Mouse (Mus musculus) MEL (cell line): Measurements from ENCODE around the gene Kctd11. TPM values are rescaled to one million over a fixed set of nuclear protein-coding genes. Genes with fewer than 3 reads are reported as not detected.

ENCODE experiments used
- DNase-seq: peaks from one replicate; pipeline ENCODE4 v3.0.0; 2011; ENCODE audit warnings: low read depth, low spot score
- H3K27ac ChIP-seq: 2 replicates; pipeline ENCODE4 v1.5.1; 2012; ENCODE audit warnings: low read depth, mild to moderate bottlenecking, control low read depth, low read length, moderate library complexity; ENCODE audit not compliant: control insufficient read depth
- H3K27me3 ChIP-seq, 2 experiments: fragments of 150-350 bp in 1 of 2; sonication (generic) in 1 of 2; 2 replicates each; pipeline ENCODE4 v1.6.1; 2012; ENCODE audit warnings: low read length in 2 of 2, mild to moderate bottlenecking in 2 of 2, improper control_type of control experiment in 1 of 2, moderate library complexity in 1 of 2; ENCODE audit not compliant: insufficient read depth in 2 of 2, control insufficient read depth in 1 of 2
- H3K36me3 ChIP-seq, 2 experiments: 2 replicates each; pipeline ENCODE4 v1.6.1; 2012 to 2014; ENCODE audit warnings: low read length in 2 of 2, improper control_type of control experiment in 1 of 2, inconsistent platforms in 1 of 2, mild to moderate bottlenecking in 1 of 2; ENCODE audit not compliant: insufficient read depth in 2 of 2, control insufficient read depth in 1 of 2
- H3K4me1 ChIP-seq, 2 experiments: fragments of 150-350 bp in 1 of 2; sonication (generic) in 1 of 2; 2 replicates each; pipeline ENCODE4 v1.6.1; 2012; ENCODE audit warnings: low read length in 2 of 2, improper control_type of control experiment in 1 of 2, mild to moderate bottlenecking in 1 of 2; ENCODE audit not compliant: insufficient read depth in 2 of 2, control insufficient read depth in 1 of 2
- H3K4me3 ChIP-seq, 2 experiments: fragments of 150-350 bp in 1 of 2; sonication (generic) in 1 of 2; 2 replicates each; pipeline ENCODE4 v1.5.1; 2012; ENCODE audit warnings: low read depth in 2 of 2, low read length in 2 of 2, mild to moderate bottlenecking in 2 of 2, moderate library complexity in 2 of 2, control low read depth in 1 of 2, improper control_type of control experiment in 1 of 2; ENCODE audit not compliant: control insufficient read depth in 1 of 2, insufficient read depth in 1 of 2
- H3K79me2 ChIP-seq: 2 replicates; pipeline ENCODE4 v1.6.1; 2012; ENCODE audit warnings: mild to moderate bottlenecking, low read length, moderate library complexity; ENCODE audit not compliant: control insufficient read depth, poor library complexity, insufficient read depth
- H3K9ac ChIP-seq: 2 replicates; pipeline ENCODE4 v1.6.1; 2012; ENCODE audit warnings: low read depth, mild to moderate bottlenecking, control low read depth, low read length, moderate library complexity; ENCODE audit not compliant: control insufficient read depth, poor library complexity, severe bottlenecking
- H3K9me3 ChIP-seq: fragments of 150-350 bp; sonication (generic); replicated peaks from 2 replicates; pipeline ENCODE4 v1.6.1; 2012; ENCODE audit warnings: mild to moderate bottlenecking, low read length, improper control_type of control experiment, moderate library complexity; ENCODE audit not compliant: insufficient read depth
- EP300 ChIP-seq, 2 experiments: IDR thresholded peaks; 2 replicates each; pipeline ENCODE4 v1.6.1; 2011; ENCODE audit warnings: improper control_type of control experiment in 2 of 2, low read length in 2 of 2, low read depth in 1 of 2, mild to moderate bottlenecking in 1 of 2
- ETS1 ChIP-seq: IDR thresholded peaks from 2 replicates; pipeline ENCODE4 v1.6.1; 2012; ENCODE audit warnings: low read depth, mild to moderate bottlenecking, inconsistent platforms, low read length, improper control_type of control experiment, moderate library complexity
- GATA1 ChIP-seq: IDR thresholded peaks from 2 replicates; pipeline ENCODE4 v1.6.1; 2011; ENCODE audit warnings: low read depth, low read length, improper control_type of control experiment
- JUND ChIP-seq: IDR thresholded peaks from 2 replicates; pipeline ENCODE4 v1.6.1; 2011; ENCODE audit warnings: low read depth, mild to moderate bottlenecking, improper control_type of control experiment, low read length
- MAX ChIP-seq: IDR thresholded peaks from 2 replicates; pipeline ENCODE4 v1.6.1; 2011; ENCODE audit warnings: low read length, improper control_type of control experiment
- MXI1 ChIP-seq: IDR thresholded peaks from 2 replicates; pipeline ENCODE4 v1.6.1; 2011; ENCODE audit warnings: mild to moderate bottlenecking, low read depth, low read length, improper control_type of control experiment
- MYC ChIP-seq: IDR thresholded peaks from 2 replicates; pipeline ENCODE4 v1.6.1; 2011; ENCODE audit warnings: low read depth, mild to moderate bottlenecking, low read length, improper control_type of control experiment, moderate library complexity
- POLR2A ChIP-seq, 2 experiments: IDR thresholded peaks; 2 replicates each; pipeline ENCODE4 v1.6.1; 2011 to 2012; ENCODE audit warnings: low read length in 2 of 2, mild to moderate bottlenecking in 2 of 2, control low read depth in 1 of 2, improper control_type of control experiment in 1 of 2, low read depth in 1 of 2, moderate library complexity in 1 of 2; ENCODE audit not compliant: control insufficient read depth in 1 of 2, insufficient read depth in 1 of 2, poor library complexity in 1 of 2
- POLR2AphosphoS2 ChIP-seq: IDR thresholded peaks from 2 replicates; pipeline ENCODE4 v1.6.1; 2011; ENCODE audit warnings: low read length, improper control_type of control experiment
- RAD21 ChIP-seq: IDR thresholded peaks from 2 replicates; pipeline ENCODE4 v1.6.1; 2011; ENCODE audit warnings: mild to moderate bottlenecking, low read depth, low read length, improper control_type of control experiment
- RCOR1 ChIP-seq: IDR thresholded peaks from 2 replicates; pipeline ENCODE4 v1.6.1; 2012; ENCODE audit warnings: low read depth, mild to moderate bottlenecking, inconsistent platforms, low read length, improper control_type of control experiment
- SIN3A ChIP-seq: IDR thresholded peaks from 2 replicates; pipeline ENCODE4 v1.6.1; 2012; ENCODE audit warnings: low read length, improper control_type of control experiment, inconsistent platforms
- SMC3 ChIP-seq: IDR thresholded peaks from 2 replicates; pipeline ENCODE4 v1.6.1; 2011; ENCODE audit warnings: low read depth, low read length, improper control_type of control experiment
- TAL1 ChIP-seq: IDR thresholded peaks from 2 replicates; pipeline ENCODE4 v1.6.1; 2012; ENCODE audit warnings: mild to moderate bottlenecking, inconsistent platforms, low read length, moderate library complexity, mixed read lengths
- TCF12 ChIP-seq: IDR thresholded peaks from 2 replicates; pipeline ENCODE4 v1.6.1; 2014; ENCODE audit warnings: low read depth, mild to moderate bottlenecking, inconsistent platforms, low read length, improper control_type of control experiment, moderate library complexity
- UBTF ChIP-seq: IDR thresholded peaks from 2 replicates; pipeline ENCODE4 v1.6.1; 2012; ENCODE audit warnings: low read depth, mild to moderate bottlenecking, inconsistent platforms, low read length, improper control_type of control experiment, moderate library complexity, borderline replicate concordance; ENCODE audit not compliant: insufficient read depth
- ZNF384 ChIP-seq: IDR thresholded peaks from 2 replicates; pipeline ENCODE4 v1.6.1; 2012; ENCODE audit warnings: low read depth, mild to moderate bottlenecking, inconsistent platforms, low read length, improper control_type of control experiment
- polyA plus RNA-seq, 2 experiments: library from polyadenylated mRNA; stranded (reverse) in 1 of 2; unstranded in 1 of 2; fragments of >175 nt in 1 of 2; fragments of >200 nt in 1 of 2; gene quantifications; 2 replicates each; pipeline versions ENCODE4 v1.2.1 to v1.2.4; 2012; ENCODE audit warnings: low replicate concordance in 2 of 2, low read depth in 1 of 2; ENCODE audit not compliant: insufficient read length in 2 of 2, insufficient read depth in 1 of 2, missing spikeins in 1 of 2
- total RNA-seq: library from RNA; depleted of rRNA; stranded (reverse); fragments of 300-350 nt; gene quantifications from 2 replicates; pipeline ENCODE4 v1.2.3, GENCODE M21; 2012

The Kctd11 gene
- total and polyA plus RNA-seq, 3 experiments: 0.19 to 0.49 TPM; not detected in 1

GRCm38 (mm10) chr11:69879711-69880110 lies 1.5 kb downstream of the Kctd11 start:
- H3K27ac ChIP-seq: peak overlapping the region; percentile 64
- no peaks in the 10 kb centered on the region for H3K27me3 ChIP-seq
- peaks cover 0 to 39% of the 10 kb centered on the region in 2 experiments; a peak in 2 of 4 replicates for H3K36me3 ChIP-seq
- no peaks in the 10 kb centered on the region for H3K9me3 ChIP-seq
- peaks cover 14 to 66% of the 10 kb centered on the region in 2 experiments for H3K4me1 ChIP-seq
- TF ChIP-seq MAX (no peak), ZNF384 (no peak), POLR2A (IDR thresholded peaks at IDR 0.05; ENCODE audit: control insufficient read depth in 1 of 2, insufficient read depth in 1 of 2, low read depth in 1 of 2, low read length in 2 of 2, poor library complexity in 1 of 2) (0 out of 4 replicates have a peak, but pooled peaks of 1 of the 2 experiments have one; percentile 29), UBTF (no peak), MYC (no peak), TAL1 (no peak), ETS1 (no peak), POLR2AphosphoS2 (no peak), RAD21 (no peak)
- no peaks in the 10 kb centered on the region for H3K79me2 ChIP-seq
- no peak for DNase-seq
- H3K9ac ChIP-seq: no peak overlapping the region
- H3K4me3 ChIP-seq: no peak overlapping the region

GRCm38 (mm10) chr11:69878952-69879351 lies 2.3 kb downstream of the Kctd11 start:
- Histone ChIP-seq H3K27ac (peak overlapping the region; percentile 64), H3K9me3 (no peaks in the 10 kb centered on the region), H3K4me1 (peaks cover 11 to 62% of the 10 kb centered on the region in 2 experiments), H3K36me3 (peaks cover 0 to 36% of the 10 kb centered on the region in 2 experiments; a peak in 2 of 4 replicates), H3K4me3 (no peak overlapping the region), H3K79me2 (no peaks in the 10 kb centered on the region), H3K9ac (0 out of 2 replicates have a peak overlapping the region, but pooled peaks have one; percentile 11), H3K27me3 (no peaks in the 10 kb centered on the region)
- DNase-seq: peak; percentile 83
- TF ChIP-seq POLR2A (IDR thresholded peaks at IDR 0.05; ENCODE audit: control insufficient read depth in 1 of 2, insufficient read depth in 1 of 2, low read depth in 1 of 2, low read length in 2 of 2, poor library complexity in 1 of 2) (no peak), GATA1 (peak; percentile 86), EP300 (IDR thresholded peaks at IDR 0.05; ENCODE audit: low read depth in 1 of 2, low read length in 2 of 2) (peak; percentile 80 to 89), ETS1 (peak; percentile 22; the same call in 1 of the 2 replicates), JUND (no peak), RCOR1 (peak; percentile 72), MXI1 (0 out of 2 replicates have a peak, but pooled peaks have one; percentile 7), SMC3 (peak; percentile 19; the same call in 1 of the 2 replicates), TCF12 (peak; percentile 73), SIN3A (peak; percentile 43; the same call in 1 of the 2 replicates), TAL1 (peak; percentile 78)
